Mouse (Mus musculus): ENCODE measurements around the gene Mindy4. TPM values are rescaled to one million over a fixed set of nuclear protein-coding genes. Genes with fewer than 3 reads are reported as not detected.
A peak's percentile ranks its signal among the peaks of the same experiment; 100 is the strongest.

The Mindy4 gene
- total RNA-seq, 2 experiments from 2014 or later = 3.4 TPM; not detected in 1

- no peak for ATAC-seq (replicated peaks; ENCODE audit: low FRiP score, poor library complexity, severe bottlenecking)
Measured at GRCm38 (mm10) chr6:55353711-55354445, 150.7 kb downstream of the Mindy4 start.

DNA sequence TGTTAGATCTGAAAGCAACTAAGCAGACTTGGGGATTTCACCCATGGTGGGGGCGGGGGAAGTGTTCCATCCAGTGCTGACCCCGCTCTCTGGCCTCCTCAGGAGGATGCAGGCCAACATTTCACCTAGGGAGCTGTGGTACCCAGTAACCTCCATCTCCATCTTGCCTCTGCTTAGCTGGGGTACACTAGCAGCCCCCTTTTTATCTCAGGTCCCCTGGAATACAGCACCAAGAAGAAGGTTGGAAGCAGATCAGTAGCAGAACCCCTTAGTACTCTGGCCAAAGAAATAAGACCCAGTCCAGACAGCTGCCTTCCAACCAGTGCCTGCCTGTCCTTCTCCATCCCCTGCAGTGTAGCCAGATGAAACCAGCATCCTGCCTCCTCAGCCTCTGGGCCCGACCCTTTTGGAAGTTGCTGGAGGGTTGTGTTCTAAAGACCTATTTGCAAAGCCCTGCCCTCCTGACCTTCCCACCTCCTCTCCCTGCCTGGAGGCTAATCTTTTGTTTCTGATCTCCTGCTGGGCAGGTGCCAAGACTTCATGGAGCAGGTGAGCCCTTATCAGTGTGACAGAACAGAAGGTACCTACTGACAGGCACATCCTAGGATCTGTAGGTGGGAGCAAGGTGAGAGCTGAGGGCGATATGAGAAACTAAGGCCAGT is 151.4 kb downstream of the Mindy4 start:
- ATAC-seq (replicated peaks; ENCODE audit: low FRiP score, poor library complexity, severe bottlenecking) = no peak

DNA sequence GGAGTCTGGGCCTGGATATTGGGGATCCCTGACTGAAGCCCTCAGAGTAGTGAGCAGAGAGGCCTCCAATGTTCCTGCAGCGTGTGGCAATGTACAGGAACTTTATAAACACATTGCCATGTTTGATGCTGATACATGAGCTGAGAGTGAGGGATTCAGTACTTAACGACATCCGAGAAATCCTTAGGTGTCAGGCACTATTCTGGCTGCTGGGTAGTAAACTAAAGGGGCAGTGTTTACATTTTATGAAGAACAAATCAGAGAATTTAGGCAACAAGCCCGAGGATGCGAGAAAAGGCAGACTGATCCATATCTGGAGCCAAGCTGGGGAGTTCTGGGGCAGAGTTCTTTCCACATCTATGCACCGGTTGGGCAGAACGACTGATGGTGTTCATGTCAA is 152.4 kb downstream of the Mindy4 start:
- no peak for ATAC-seq (replicated peaks; ENCODE audit: low FRiP score, poor library complexity, severe bottlenecking)

DNA sequence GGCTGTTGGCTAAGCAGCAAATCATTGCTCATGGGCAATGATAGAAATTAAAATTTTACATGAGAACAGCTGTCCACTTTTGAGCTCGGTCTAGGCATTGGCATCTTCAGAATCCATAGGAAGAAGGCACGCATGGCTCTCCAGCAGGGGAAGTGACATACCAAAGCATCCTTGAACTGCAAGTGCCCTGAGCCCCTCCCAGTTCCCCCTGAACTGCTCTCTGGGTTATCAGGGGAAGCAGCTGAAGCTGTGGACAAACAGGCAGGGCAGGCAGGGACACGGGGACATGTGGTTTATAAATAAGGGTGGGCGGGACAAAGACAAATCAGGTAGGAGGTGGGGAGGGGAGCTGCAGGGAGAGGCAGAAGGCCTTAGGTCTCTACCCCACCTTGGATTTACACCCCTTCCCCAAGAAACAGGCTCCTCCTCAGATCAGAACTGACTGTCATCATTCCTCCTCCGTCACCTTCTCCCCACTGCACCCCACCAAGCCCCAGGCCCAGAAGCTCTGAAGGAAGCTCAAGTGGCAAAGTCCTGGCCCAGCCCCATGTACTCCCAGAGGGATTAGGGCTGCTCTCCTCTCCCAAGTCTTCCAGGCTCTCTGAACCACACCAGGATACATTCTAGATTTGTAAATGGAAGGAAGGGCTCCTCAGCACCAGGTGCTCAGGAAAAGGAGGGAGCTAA is 153.0 kb downstream of the Mindy4 start:
- peak; percentile 56 for ATAC-seq (replicated peaks; ENCODE audit: low FRiP score, poor library complexity, severe bottlenecking)

GRCm38 (mm10) chr6:55356976-55357635 is 153.9 kb downstream of the Mindy4 start:
- ATAC-seq (replicated peaks; ENCODE audit: low FRiP score, poor library complexity, severe bottlenecking) = no peak

DNA sequence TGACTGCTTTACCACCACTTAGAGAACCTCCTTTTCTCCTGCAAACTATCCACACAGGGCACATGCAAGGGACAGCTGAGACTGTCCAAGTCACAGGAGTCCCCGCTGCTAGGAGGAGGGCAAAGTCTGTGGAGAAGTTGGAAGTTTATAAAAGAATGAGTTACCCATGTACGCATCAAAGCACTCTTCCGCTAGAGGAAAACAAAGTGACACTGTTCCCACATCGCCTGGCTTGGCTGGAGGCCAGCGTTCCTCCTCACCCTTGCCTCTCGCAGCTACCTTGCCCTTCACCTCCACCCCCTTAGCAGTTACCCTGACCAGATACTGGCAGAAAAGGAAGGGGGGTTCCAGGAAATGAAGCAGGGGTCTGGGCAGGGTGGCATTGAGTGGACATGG is 154.5 kb downstream of the Mindy4 start:
- ATAC-seq (replicated peaks; ENCODE audit: low FRiP score, poor library complexity, severe bottlenecking) = peak; percentile 18

DNA sequence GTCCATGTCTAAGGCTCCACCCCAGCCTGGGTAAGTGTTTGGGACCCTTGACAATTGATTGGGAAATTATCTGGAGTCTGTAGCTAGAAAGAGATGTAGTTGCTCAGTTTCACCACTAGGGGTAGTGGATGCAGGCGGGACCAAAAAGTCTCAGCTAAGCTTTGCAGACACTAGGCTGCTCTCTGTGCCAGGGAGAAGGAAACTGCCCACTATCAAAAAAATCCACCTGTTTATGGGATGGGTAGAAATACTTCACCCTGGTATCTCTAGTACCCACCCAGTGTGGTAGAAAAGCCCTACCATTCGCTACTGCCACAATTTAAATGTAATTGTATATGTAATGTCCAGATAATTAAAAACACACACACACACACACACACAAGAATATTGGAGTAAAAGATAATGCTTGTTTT is 155.6 kb downstream of the Mindy4 start:
- ATAC-seq (replicated peaks; ENCODE audit: low FRiP score, poor library complexity, severe bottlenecking) = peak; percentile 71

- no peak for ATAC-seq (replicated peaks; ENCODE audit: low FRiP score, poor library complexity, severe bottlenecking)
Measured at GRCm38 (mm10) chr6:55362663-55363062, 159.5 kb downstream of the Mindy4 start.

GRCm38 (mm10) chr6:55367126-55367525 is 163.9 kb downstream of the Mindy4 start:
- ATAC-seq (replicated peaks; ENCODE audit: low FRiP score, poor library complexity, severe bottlenecking) = peak; percentile 62

Other genes with a start within 250 kb of the Mindy4 start
- 1.5 and 16.9 TPM in 2 replicates for gene Nod1, start 230.8 kb upstream of the Mindy4 start, total RNA-seq (2015; ENCODE audit: low replicate concordance)
- gene Nod1, start 230.8 kb upstream of the Mindy4 start, total RNA-seq (2017; ENCODE audit: low replicate concordance) = 1.6 and 2.6 TPM in 2 replicates
- 0.63 and 0.96 TPM in 2 replicates for gene Ggct, start 210.4 kb upstream of the Mindy4 start, total RNA-seq (2015; ENCODE audit: low replicate concordance)
- 0.98 and 4.8 TPM in 2 replicates for gene Ggct, start 210.4 kb upstream of the Mindy4 start, total RNA-seq (2017; ENCODE audit: low replicate concordance)
- 15.9 and 23.6 TPM in 2 replicates for gene Gars, start 165.4 kb upstream of the Mindy4 start, total RNA-seq (2015; ENCODE audit: low replicate concordance)
- 41.8 and 49.3 TPM in 2 replicates for gene Gars, start 165.4 kb upstream of the Mindy4 start, total RNA-seq (2017; ENCODE audit: low replicate concordance)
- gene Crhr2, start 70.4 kb upstream of the Mindy4 start, total RNA-seq (2015; ENCODE audit: low replicate concordance) = not detected in 2 replicates
- gene Crhr2, start 70.4 kb upstream of the Mindy4 start, total RNA-seq (2017; ENCODE audit: low replicate concordance) = 0.28 TPM in 1 of 2 replicates, not detected in the other
- not detected in 2 replicates for gene Inmt, start 28.3 kb upstream of the Mindy4 start, total RNA-seq (2015; ENCODE audit: low replicate concordance)
- gene Inmt, start 28.3 kb upstream of the Mindy4 start, total RNA-seq (2017; ENCODE audit: low replicate concordance) = not detected in 2 replicates
- 183 and 231 TPM in 2 replicates for gene Aqp1, start 133.0 kb downstream of the Mindy4 start, total RNA-seq (2015; ENCODE audit: low replicate concordance)
- 447 and 529 TPM in 2 replicates for gene Aqp1, start 133.0 kb downstream of the Mindy4 start, total RNA-seq (2017; ENCODE audit: low replicate concordance)
- gene Ghrhr, start 172.9 kb downstream of the Mindy4 start, total RNA-seq (2015; ENCODE audit: low replicate concordance) = 0.63 TPM in 1 of 2 replicates, not detected in the other
- gene Ghrhr, start 172.9 kb downstream of the Mindy4 start, total RNA-seq (2017; ENCODE audit: low replicate concordance) = 0.28 TPM in 1 of 2 replicates, not detected in the other
- gene Adcyap1r1, start 248.6 kb downstream of the Mindy4 start, total RNA-seq (2015; ENCODE audit: low replicate concordance) = 0.19 TPM in 1 of 2 replicates, not detected in the other
- gene Adcyap1r1, start 248.6 kb downstream of the Mindy4 start, total RNA-seq (2017; ENCODE audit: low replicate concordance) = 0.09 TPM in 1 of 2 replicates, not detected in the other